Mouse (Mus musculus) urinary bladder, postnatal 10 days (tissue): Measurements from ENCODE around the gene Sag.

Experiments
- DNase-seq: peaks from one replicate; pipeline ENCODE4 v3.0.0; 2022; ENCODE audit warnings: low spot score

The Sag gene

DNA sequence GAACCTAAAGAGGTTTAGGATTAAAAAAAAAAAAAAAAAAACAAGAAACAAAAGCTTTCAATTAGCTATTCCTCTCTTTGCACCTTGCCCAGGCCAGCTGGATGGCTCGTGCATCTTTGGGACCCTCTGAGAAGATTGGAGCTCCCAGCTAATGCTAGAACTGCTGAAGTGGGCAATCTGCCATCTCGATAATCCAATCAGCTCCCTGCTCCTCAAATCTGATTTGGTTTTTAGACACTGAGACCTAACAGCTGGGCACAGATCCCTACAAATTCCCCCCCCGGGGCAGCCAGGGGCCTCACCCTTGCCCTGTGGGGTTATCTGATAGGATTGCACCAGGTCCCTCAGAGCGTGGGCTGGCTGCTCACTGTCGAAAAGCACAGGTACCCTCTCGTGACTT is at the start of gene Sag:
Sag (plus strand) TSS at position 105 of the 400 bp plus-strand sequence.
- no peak for DNase-seq

DNA sequence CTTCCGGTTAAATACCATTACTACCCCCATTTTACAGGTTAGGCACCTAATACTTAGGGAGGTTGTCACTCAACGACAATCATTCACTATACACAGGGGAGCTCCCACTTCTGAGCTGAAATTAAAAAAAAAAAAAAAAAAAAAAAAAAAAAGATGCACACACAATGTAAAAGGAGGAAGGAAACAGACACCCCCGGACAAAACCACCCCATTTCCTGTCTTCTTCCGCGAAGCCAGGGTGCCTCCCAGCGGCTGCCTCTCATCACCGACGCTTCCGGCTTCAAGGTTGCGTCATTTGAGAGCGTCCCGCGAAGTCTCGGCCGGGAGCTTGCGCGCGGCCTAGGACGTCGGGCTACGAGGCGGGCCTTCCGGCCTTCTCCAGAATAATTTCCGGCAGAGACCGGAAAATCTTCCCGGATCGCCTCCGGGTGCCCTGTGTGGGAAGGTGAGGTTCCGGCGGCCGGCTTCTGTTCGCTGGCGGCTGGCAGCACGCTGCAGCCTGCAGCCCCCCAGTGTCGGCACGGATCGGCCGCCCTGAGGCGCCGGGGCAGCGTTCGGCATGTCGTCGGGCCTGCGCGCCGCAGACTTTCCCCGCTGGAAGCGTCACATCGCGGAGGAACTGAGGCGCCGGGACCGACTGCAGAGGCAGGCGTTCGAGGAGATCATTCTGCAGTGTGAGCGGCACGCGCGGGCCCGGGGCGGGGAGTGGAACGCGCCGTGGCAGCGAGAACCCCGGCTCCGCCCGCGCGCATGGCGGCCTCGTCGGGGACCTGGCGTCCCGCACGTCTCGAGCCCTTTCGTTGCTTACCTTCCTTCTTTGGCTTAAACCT is 47.6 kb upstream of the Sag start, which contains the start of gene Atg16l1:
Atg16l1 (plus strand) TSS at position 230 of the 830 bp plus-strand sequence.
- DNase-seq, result peak; percentile 64

DNA sequence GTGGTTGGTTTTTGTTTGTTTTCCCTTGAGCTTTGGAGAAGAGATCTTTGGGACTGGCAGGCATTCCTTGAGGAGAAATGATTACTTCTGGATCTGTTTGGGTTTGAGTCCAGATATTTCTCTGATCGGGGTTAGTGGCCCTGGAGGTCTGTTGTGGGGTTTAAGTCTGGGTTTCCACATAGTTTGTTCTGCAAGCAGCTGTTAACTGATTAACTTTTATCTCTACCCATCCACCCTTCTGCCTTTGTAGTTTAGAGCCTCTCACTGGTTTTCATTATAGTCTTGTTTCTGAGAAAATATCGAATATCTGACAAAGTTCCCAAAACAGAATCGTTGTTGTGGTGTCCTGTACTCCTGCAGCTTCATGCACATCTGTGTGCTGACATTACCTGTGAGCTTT is 39.7 kb upstream of the Sag start:
- no peak for DNase-seq

DNA sequence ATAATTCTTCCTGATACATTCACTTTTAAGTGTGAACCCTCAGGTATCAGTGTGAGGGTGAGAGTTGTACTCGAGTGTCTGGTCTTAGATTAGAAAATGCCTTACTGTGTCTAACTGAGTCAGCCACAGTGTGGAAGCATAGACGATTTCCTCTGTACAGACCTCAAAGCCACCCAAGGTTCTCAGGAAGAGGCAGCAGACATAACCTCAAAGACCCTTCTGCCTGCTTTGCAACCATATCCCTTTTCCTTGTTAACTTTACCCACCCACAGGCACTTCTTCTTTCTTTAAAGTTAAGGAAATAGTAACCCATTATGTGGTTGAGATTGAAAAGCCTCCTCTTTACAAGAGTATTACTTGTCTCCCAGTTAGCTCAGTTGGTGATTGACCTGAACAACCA is 37.7 kb upstream of the Sag start:
- DNase-seq, result no peak

DNA sequence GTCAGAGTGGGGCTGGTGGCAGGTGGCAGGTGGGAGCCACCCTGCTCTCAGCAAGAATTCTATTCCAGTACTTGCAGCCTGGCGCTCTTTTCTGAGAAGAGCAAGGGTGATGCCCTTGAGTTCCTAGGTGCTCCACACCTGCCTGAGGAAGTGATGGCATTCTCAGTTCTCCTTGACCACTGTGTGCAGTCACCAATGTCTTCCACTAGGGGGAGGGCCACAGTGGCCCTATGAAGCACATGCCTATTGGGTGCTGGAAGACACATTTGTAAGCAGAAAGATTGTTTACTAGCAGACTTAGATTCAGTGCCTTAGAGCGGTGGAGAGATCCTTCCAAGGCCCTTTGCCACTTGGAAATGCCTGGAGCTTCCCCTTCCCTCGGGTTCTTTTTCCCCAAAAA is 37.2 kb upstream of the Sag start:
- DNase-seq, result no peak

DNA sequence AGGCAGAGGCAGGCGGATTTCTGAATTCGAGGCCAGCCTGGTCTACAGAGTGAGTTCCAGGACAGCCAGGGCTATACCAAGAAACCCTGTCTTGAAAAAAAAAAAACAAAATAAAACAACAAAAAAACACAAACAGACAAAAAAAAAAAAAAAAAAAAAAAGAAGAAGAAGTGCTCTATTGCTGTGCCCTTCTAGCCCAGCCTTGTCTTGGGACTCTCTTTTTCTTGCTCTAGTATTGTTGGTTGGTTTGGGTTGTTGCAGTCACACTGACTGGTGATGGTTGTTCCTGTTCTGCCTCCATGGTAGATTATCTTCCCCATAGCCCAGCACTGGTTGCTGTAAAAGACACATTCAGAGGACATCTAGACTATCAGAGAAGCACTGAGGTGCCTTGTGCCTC is 34.2 kb upstream of the Sag start:
- DNase-seq, result no peak

DNA sequence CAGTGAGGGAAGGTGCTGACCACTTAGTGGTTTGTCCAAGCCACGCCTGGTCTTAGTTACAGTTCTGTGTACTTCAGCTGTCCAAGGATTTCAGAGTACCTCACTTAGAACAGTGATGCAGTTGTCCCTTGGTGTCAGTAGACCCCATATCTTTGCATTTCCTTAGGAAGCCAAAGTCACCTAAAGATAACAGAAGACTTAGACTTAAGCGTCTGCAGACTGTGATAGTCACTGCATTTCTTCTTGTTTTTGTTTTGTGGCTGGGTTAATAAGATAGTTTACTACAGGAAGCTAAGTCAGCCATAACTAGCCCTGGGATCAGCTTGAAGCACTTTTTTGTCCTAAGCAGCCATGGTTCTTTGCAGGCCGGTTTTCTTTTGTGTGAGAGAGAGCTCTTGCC is 33.0 kb upstream of the Sag start:
- no peak for DNase-seq

DNA sequence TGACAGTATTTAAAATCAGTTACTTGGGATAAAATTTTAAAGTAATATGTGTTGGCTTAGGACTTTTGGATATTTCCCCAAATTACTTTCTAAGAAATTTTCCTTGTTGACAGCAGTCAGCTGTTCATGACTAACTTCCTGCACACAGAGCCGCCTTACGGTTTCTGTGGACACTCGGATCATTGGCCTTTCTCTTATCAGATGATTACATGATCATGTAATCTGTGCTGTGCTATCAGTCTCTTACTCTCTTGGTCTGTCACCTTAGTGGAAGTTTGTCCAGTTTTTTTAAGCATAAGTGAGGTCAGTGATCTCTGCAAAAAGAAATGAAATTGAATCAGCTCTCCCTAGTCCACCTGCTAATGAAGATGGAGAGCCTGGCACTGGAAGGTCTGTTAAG is 31.8 kb upstream of the Sag start:
- no peak for DNase-seq

DNA sequence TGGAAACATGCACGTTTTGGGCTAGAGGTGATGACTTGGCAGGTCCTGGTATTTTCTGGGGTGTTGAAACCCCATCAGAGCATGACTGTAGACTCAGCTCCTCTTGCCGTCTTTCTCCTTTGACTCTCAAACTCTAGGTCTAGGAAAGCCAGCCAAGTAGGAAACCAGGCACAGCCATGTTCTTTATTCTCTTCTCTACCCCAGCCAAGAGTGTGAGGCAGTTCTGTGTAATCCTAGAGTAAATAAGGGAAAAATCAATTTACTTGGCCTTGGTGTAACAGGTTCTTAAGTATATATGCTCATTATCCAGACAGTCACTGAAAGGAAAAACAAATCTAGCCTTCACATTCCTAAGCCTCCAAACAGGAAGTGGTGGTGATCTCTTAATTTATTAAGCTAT is 30.1 kb upstream of the Sag start:
- no peak for DNase-seq

DNA sequence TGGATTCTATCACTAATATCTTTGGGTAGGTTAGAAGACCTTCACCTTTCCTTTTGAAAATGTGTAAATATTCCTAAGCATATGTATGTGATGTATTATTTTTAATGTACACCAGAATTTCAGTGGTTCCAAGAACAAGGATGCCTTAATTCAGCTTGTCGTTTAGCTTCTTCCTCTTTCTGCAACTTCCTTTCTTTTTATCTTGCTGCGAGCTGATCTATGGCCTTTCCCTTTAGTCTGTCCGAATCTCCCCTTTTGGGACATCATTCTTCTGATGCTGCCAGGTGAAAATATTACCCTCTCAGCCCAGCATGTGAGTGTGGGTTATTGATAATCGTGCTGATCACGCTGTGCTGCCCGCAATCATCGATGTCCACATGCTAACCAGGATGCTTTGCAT is 28.6 kb upstream of the Sag start:
- no peak for DNase-seq

DNA sequence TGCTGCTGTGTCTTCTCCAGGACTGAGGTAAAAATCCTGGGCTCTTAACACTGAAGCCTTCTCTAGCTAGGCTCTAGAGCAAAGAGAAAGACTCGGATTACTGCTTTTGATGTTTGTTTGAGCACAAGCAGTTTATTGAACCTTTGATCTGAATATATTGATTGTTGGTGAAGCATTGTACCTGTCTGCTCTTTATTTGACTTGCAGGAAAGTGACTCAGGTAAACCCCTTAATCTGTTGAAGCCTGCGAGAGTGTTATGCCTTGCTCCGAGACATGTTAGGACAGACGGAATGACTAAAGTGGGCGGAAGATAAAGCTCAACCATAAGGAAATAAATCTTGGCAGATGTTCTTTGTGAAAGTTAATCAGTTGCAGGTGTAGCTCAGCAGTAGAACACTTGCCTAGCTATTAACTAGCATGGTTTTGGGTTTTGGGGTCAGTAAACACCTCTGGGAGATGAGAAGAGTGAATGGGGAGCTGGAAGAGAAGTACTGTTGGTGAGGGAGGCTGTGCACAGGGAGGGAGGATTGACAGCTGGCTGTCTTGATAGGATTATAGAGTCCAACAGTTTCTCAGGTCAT is 24.2 kb upstream of the Sag start:
- DNase-seq, result no peak

DNA sequence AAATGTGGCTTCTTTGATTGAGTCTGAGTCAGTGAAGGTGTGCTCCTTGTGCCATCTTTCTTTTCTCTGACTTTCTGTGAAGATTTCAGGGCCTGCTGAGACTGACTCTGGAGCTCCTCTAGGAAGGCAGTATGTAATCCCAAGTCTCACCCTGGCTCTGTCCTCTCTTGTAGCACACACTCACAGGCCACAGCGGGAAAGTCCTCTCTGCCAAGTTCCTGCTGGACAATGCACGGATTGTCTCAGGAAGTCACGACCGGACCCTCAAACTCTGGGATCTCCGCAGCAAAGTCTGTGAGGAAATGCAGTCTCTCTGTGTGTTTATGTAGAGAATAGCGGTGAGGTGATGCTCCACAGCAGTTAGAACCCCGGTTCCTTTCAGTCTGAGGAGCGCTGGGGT is 17.8 kb upstream of the Sag start:
- no peak for DNase-seq

DNA sequence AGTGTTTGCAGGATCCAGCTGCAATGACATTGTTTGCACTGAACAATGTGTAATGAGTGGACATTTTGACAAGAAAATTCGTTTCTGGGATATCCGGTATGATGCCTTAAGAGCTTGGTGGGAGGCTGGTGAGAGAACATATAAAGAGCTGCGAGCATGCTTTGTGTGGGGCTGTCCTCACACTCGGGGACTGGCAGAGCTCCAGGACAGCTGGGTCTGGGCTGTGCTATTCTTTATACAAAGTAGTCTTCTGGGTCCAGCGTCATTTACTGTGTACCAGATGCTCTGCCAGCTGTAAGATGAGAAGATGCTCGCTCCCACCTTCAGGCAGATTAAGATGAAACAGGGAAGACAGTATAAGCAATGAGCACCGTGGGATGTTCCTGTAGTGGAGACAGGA is 17.2 kb upstream of the Sag start:
- no peak for DNase-seq

DNA sequence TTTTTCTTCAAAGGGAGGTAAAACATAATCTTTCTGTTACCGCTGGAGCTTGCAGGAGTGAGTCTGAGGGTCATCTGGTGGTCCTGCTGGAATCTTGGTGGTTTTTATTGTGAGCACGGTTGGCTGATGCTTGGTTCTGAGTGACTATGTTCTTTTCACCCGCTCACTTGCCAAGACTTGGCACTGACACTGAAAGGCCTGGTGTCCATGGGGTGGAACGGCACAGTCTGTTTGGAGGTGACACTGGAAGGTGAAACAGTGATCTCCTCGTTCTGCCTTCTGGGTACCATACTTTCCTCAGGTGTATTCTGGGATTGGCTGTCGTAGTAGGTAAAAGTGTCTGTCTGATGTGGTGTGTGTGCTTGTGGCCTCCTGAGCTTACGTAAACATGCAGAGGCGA is 13.8 kb upstream of the Sag start:
- no peak for DNase-seq

DNA sequence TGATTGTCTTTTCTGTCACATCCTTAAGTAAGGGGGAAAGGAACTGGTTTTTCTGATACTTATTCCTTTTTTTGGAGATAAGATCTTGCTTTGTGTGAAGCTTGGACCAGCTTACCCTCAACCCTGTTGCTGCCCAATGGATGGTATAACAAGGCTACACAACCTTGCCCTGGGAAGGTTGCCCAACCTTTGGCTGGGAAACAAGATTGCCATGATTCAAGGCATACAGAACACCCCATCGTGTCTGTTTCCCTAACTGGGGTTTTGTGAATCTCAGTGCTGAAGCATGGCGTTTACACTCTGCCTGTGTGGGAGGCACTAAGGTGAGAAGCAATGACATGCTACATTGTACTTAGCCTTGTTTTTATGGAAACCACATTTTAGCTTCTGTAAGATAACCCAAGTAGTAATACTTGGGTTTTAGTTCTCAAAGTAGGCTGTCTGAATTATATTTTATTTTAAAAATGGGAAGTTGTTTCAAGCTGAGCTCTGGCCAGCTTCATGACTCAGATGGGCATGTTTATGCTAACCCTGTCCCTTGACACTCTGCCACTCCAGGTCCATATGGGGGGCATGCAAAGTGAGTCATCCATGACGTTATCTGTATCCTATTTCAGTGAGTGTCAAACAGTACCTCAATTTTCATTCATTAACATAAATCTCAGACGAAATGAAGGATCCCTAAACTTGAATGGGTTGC is 10.9 kb upstream of the Sag start:
- DNase-seq, result no peak

DNA sequence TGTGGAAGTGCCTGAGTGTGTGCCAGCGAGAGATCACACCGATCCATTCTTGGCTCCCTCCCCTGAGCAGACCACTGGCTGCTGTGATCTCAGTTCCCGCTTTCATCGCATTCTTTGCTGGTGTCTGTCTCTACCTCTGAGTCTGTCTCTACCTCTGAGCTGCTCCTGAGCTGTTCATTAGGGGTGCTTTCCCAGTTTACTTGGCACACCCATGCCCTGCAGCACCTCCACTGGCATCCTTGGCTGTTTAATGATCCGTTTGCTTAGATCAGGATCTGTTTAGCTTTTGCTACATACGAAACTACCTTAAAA is 10.4 kb upstream of the Sag start:
- DNase-seq, result no peak

DNA sequence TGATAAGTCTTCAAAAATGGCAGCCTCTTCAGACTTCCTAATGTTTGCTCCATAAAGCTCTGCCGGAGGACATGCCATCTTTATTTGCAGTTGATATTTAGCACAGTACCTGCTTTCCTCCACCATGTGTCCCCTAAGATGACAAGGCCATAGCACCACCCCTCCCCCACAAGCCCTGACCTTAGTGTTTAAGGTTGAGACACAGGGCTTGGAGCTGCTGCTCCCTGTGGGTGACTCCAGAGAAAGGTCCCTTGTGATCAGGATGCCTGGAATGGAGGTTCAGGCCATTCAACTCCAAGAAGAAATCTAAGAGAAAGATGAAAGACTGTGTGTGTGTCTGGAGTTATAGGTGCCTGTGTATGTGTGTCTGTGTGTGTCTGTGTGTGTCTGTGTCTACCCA is 5.8 kb upstream of the Sag start:
- DNase-seq, result no peak

DNA sequence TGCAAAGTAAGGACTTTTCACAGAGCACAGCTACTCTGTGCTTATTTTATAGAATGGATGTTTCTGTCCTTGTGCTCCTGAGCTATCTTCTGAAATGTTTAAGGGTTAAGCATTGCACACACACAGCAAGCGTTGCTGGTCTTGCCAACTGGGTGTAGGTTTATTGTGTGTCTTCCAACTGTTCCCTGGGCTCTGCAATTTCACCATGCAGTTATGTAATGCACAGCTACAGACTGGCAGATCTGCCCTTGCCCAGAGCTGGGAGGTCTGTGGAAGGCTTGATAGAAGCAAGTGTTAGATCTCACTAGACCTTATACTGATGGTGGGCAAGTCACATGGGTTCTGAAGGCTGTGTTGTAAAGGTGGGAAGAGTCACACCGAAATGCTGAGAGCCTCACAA is 5.2 kb upstream of the Sag start:
- no peak for DNase-seq

DNA sequence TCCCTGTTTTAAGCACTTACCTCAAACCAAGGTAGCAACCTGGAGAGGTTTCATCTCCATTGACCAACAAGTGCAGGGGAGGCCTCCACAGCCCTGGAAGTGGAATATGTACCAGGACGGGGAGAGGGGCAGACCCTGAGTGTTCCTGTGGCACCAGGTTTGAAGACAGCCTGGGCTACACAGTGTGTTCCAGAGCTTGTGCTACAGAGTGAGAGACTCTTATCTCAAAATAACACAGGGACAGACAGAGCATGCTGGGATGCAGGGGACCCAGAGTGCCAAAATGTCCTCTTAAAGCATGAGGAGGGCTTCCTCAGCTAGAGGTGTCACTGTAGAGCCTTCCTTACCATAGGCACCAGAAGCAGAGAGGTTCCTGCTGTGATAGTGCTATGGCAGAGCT is 4.3 kb downstream of the Sag start:
- no peak for DNase-seq

DNA sequence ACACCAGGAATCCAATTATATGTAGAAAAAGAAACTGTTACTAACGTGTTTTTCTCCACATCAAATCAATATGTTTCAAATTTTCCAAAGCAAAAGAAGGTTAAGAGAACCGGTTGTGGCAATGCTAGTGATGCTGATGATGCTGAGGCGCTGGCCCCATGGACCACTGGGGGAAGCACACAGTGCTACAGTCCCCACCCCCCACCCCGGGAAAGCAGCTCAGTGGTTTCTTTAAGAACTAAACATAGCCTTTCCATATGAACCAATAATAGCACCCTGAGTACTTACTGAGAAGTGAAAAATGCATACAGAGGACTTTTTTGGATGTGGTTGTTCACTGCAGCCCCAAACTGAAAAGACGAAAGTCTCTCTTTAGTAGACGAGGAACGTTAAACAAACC is 7.9 kb downstream of the Sag start:
- no peak for DNase-seq

DNA sequence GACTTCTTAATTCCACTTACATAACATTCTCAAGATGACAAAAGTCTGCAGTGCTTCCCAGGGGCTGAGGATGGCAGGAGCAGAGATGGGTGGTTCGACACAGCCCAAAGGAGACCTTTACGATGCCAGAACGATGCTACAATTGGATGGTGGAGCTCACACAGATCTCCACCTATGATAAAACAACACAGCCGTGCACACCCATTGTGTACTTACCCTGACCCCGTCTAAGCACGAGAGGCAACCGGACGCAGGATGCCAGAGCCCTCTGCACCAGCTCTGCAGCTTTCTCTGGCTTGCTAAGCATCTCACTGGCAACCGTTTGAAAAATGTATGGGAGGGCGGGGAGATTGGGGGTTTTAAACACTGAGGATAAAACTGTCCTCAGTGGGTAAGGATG is 8.6 kb downstream of the Sag start:
- DNase-seq, result no peak

DNA sequence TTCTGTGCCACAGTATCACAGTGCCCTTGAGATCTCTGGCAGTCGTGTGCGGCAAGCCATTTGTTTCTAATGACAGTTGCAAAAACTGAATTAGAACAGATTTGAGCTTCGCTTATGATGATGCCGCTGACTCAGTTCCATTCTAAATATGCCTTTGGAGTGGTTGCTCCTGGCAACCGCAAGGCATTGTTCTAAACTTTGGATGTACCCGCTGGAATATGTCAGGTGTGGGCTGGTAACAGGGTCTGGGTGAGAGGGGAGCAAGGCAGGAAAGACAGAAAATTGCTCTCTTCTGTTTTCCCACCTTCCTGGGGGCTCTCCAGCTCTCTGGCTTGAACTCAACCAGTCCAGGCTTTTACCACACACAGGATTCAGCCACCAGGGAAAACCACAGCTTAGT is 9.7 kb downstream of the Sag start:
- DNase-seq, result no peak

DNA sequence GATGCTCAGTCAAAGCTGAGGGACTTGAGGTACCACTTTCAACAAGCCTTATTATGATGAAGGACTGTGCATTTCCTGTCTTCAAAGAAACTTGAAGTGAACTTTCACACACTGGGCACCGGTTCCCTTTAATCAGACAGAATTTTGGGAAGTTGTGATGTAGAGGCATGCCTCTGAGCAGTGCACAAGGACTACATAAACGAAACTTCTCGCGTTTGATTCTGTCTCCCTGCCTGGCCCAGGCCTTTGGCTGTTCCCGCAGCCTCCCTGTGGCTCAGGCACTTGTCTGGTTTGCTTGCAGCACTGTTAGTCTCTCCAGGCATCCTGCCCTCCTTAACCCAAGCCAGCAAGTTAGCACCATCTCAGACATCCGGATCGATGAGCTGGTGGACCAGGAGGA is 10.2 kb downstream of the Sag start:
- DNase-seq, result no peak
